Mouse (Mus musculus) heart, postnatal 0 days (tissue): ENCODE data around the gene Hypk.

Source experiments
- CTCF ChIP-seq: IDR thresholded peaks from 2 replicates; pipeline ENCODE4 v1.5.1; 2016; ENCODE audit warnings: antibody characterized with exemption, control low read depth, low read depth
- EP300 ChIP-seq: IDR thresholded peaks from 2 replicates; pipeline ENCODE4 v1.6.1; 2016; ENCODE audit warnings: antibody characterized with exemption, low read depth

GRCm38 (mm10) chr2:121483576-121483975, 30.5 kb downstream of the Hypk start:
- TF ChIP-seq EP300 (no peak), CTCF (no peak)
